Mouse (Mus musculus) brain, embryonic 14.5 days (tissue): ENCODE data around the gene Mbtps1.

Experiments used
- CTCF ChIP-seq: fragments of 200-500 bp; IDR thresholded peaks from 2 replicates; pipeline ENCODE4 v1.5.1; 2012; ENCODE audit warnings: inconsistent platforms, mild to moderate bottlenecking, moderate library complexity, borderline replicate concordance; ENCODE audit not compliant: insufficient read depth, insufficient read length; ENCODE audit errors: extremely low read depth
- POLR2A ChIP-seq: fragments of 200-500 bp; IDR thresholded peaks from 2 replicates; pipeline ENCODE4 v1.6.1; 2012; ENCODE audit warnings: mild to moderate bottlenecking, inconsistent platforms, borderline replicate concordance; ENCODE audit not compliant: poor library complexity, insufficient read depth, insufficient read length, severe bottlenecking; ENCODE audit errors: extremely low read depth

DNA sequence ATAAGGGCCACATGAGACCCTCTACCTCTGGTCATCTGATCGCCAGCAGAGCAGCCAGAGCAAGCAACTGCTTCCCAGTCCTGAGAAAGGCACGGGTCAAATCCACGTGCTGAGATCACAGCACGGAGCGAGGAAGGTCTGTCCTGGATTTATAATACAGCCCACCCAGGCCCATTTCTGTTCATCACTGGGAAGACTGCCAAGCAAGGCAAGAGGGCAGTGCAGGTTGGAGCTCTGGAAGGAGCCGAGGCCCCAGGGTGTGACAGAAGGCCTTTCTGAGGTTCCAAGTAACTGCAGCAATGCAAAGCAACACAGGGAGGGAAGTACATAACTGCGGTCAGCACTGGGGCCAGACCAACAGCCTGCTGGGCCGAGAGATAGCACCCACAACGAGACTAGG is 48.1 kb downstream of the Mbtps1 start:
- TF ChIP-seq CTCF (no peak), POLR2A (no peak)
